Mouse (Mus musculus) megakaryocyte, embryonic 14.5 days (primary cell): ENCODE data around the gene Cnot11.

Experiments
- FLI1 ChIP-seq: IDR thresholded peaks from 2 replicates; pipeline ENCODE4 v1.6.1; 2012; ENCODE audit warnings: low read length, inconsistent platforms, mixed read lengths
- GATA1 ChIP-seq: IDR thresholded peaks from 3 replicates; pipeline ENCODE4 v1.6.1; 2012; ENCODE audit warnings: mixed read lengths, low read length, inconsistent platforms, borderline replicate concordance

- TF ChIP-seq GATA1 (no peak), FLI1 (no peak)
These were observed 11.5 kb downstream of the Cnot11 start for GRCm38 (mm10) chr1:39546160-39546866.
